Mouse (Mus musculus) CH12.LX (cell line): ENCODE measurements around the gene Gm128. TPM values are rescaled to one million over a fixed set of nuclear protein-coding genes. Genes with fewer than 3 reads are reported as not detected.

Experiments
- DNase-seq: peaks from one replicate; pipeline ENCODE4 v3.0.0-alpha.2; 2013; ENCODE audit errors: extremely low read depth
- H3K27ac ChIP-seq: 2 replicates; pipeline ENCODE4 v1.5.1; 2012; ENCODE audit warnings: low read depth, mild to moderate bottlenecking, control low read depth, moderate library complexity; ENCODE audit not compliant: insufficient read depth
- H3K27me3 ChIP-seq: replicated peaks from 2 replicates; pipeline ENCODE3; 2012; ENCODE audit warnings: inconsistent platforms
- H3K36me3 ChIP-seq, 2 experiments: replicated peaks in 1 of 2; 2 replicates each; pipeline versions ENCODE3 to v1.6.1; 2012; ENCODE audit warnings: inconsistent platforms in 1 of 2, low read length in 1 of 2, mild to moderate bottlenecking in 1 of 2, mixed read lengths in 1 of 2, moderate library complexity in 1 of 2; ENCODE audit not compliant: control insufficient read depth in 1 of 2, insufficient read depth in 1 of 2
- H3K4me1 ChIP-seq, 2 experiments: 2 replicates each; pipeline ENCODE4 v1.6.1; 2012; ENCODE audit warnings: inconsistent platforms in 1 of 2, moderate library complexity in 1 of 2; ENCODE audit not compliant: insufficient read depth in 2 of 2, control insufficient read depth in 1 of 2
- H3K4me2 ChIP-seq: 2 replicates; pipeline ENCODE4 v1.6.1; 2012; ENCODE audit warnings: low read depth, mild to moderate bottlenecking, control low read depth; ENCODE audit not compliant: poor library complexity, insufficient read depth, severe bottlenecking
- H3K4me3 ChIP-seq, 3 experiments: fragments of 150-350 bp in 1 of 3; sonication (generic) in 1 of 3; replicated peaks in 1 of 3; 2 replicates each; pipeline versions ENCODE3 to v1.5.1; 2011 to 2012; ENCODE audit warnings: low read depth in 2 of 3, low read length in 2 of 3, mild to moderate bottlenecking in 2 of 3, moderate library complexity in 2 of 3, control low read depth in 1 of 3, improper control_type of control experiment in 1 of 3, inconsistent platforms in 1 of 3, mixed read lengths in 1 of 3; ENCODE audit not compliant: poor library complexity in 1 of 3
- H3K79me2 ChIP-seq: replicated peaks from 2 replicates; pipeline ENCODE4 v1.6.1; 2012; ENCODE audit warnings: mild to moderate bottlenecking, moderate library complexity; ENCODE audit not compliant: control insufficient read depth, poor library complexity, insufficient read depth, severe bottlenecking; ENCODE audit errors: extremely low read depth
- H3K9ac ChIP-seq: 2 replicates; pipeline ENCODE4 v1.6.1; 2012; ENCODE audit warnings: low read depth, mild to moderate bottlenecking, control low read depth, moderate library complexity; ENCODE audit not compliant: insufficient read depth
- H3K9me3 ChIP-seq: replicated peaks from 2 replicates; pipeline ENCODE3; 2012; ENCODE audit warnings: low read length, inconsistent platforms, mixed read lengths
- BHLHE40 ChIP-seq: IDR thresholded peaks from 2 replicates; pipeline ENCODE4 v1.6.1; 2011; ENCODE audit warnings: mild to moderate bottlenecking, low read depth, low read length, improper control_type of control experiment
- CHD1 ChIP-seq: IDR thresholded peaks from 2 replicates; pipeline ENCODE4 v1.6.1; 2012; ENCODE audit warnings: low read depth, low read length, improper control_type of control experiment, inconsistent platforms
- CHD2 ChIP-seq: IDR thresholded peaks from 2 replicates; pipeline ENCODE4 v1.6.1; 2011; ENCODE audit warnings: low read length, improper control_type of control experiment
- E2F4 ChIP-seq: IDR thresholded peaks from 2 replicates; pipeline ENCODE4 v1.6.1; 2011; ENCODE audit warnings: low read depth, low read length, improper control_type of control experiment; ENCODE audit not compliant: insufficient replicate concordance
- ETS1 ChIP-seq: conservative IDR thresholded peaks from 2 replicates; pipeline ENCODE4 v1.6.1; 2012; ENCODE audit warnings: low read depth, mild to moderate bottlenecking, inconsistent platforms, low read length, improper control_type of control experiment, moderate library complexity
- GABPA ChIP-seq: IDR thresholded peaks from 2 replicates; pipeline ENCODE4 v1.6.1; 2012; ENCODE audit warnings: low read depth, low read length, improper control_type of control experiment, inconsistent platforms; ENCODE audit not compliant: insufficient replicate concordance
- HCFC1 ChIP-seq: IDR thresholded peaks from 2 replicates; pipeline ENCODE4 v1.6.1; 2012; ENCODE audit warnings: low read depth, mild to moderate bottlenecking, inconsistent platforms, low read length, improper control_type of control experiment
- JUN ChIP-seq: IDR thresholded peaks from 2 replicates; pipeline ENCODE4 v1.6.1; 2011; ENCODE audit warnings: low read depth, mild to moderate bottlenecking, low read length, improper control_type of control experiment, moderate library complexity; ENCODE audit not compliant: insufficient read depth
- JUND ChIP-seq: conservative IDR thresholded peaks from 2 replicates; pipeline ENCODE4 v1.6.1; 2011; ENCODE audit warnings: low read depth, low read length, improper control_type of control experiment
- MAX ChIP-seq: IDR thresholded peaks from 2 replicates; pipeline ENCODE4 v1.6.1; 2011; ENCODE audit warnings: low read length, improper control_type of control experiment
- MAZ ChIP-seq: IDR thresholded peaks from 2 replicates; pipeline ENCODE4 v1.6.1; 2012; ENCODE audit warnings: low read depth, mild to moderate bottlenecking, inconsistent platforms, low read length, improper control_type of control experiment, moderate library complexity
- MEF2A ChIP-seq: IDR thresholded peaks from 2 replicates; pipeline ENCODE4 v1.6.1; 2014; ENCODE audit warnings: low read depth, mild to moderate bottlenecking, inconsistent platforms, low read length, improper control_type of control experiment, borderline replicate concordance
- MXI1 ChIP-seq: IDR thresholded peaks from 2 replicates; pipeline ENCODE4 v1.6.1; 2011; ENCODE audit warnings: mild to moderate bottlenecking, low read depth, low read length, improper control_type of control experiment
- MYC ChIP-seq: IDR thresholded peaks from 2 replicates; pipeline ENCODE4 v1.6.1; 2011; ENCODE audit warnings: low read depth, mild to moderate bottlenecking, improper control_type of control experiment, low read length
- NRF1 ChIP-seq: IDR thresholded peaks from 2 replicates; pipeline ENCODE4 v1.6.1; 2014; ENCODE audit warnings: low read depth, mild to moderate bottlenecking, inconsistent platforms, low read length, improper control_type of control experiment, moderate library complexity
- PAX5 ChIP-seq: IDR thresholded peaks from 2 replicates; pipeline ENCODE4 v1.6.1; 2012; ENCODE audit warnings: low read length, inconsistent platforms, mixed read lengths
- RCOR1 ChIP-seq: conservative IDR thresholded peaks from 2 replicates; pipeline ENCODE4 v1.6.1; 2012; ENCODE audit warnings: low read depth, mild to moderate bottlenecking, inconsistent platforms, low read length, improper control_type of control experiment
- SMC3 ChIP-seq: IDR thresholded peaks from 2 replicates; pipeline ENCODE4 v1.6.1; 2011; ENCODE audit warnings: low read depth, low read length, improper control_type of control experiment
- TBP ChIP-seq: conservative IDR thresholded peaks from 2 replicates; pipeline ENCODE4 v1.6.1; 2011; ENCODE audit warnings: low read depth, low read length, improper control_type of control experiment
- TCF12 ChIP-seq: IDR thresholded peaks from 2 replicates; pipeline ENCODE4 v1.6.1; 2014; ENCODE audit warnings: low read depth, mild to moderate bottlenecking, inconsistent platforms, low read length, improper control_type of control experiment
- UBTF ChIP-seq: IDR thresholded peaks from 2 replicates; pipeline ENCODE4 v1.6.1; 2012; ENCODE audit warnings: low read depth, mild to moderate bottlenecking, inconsistent platforms, low read length, improper control_type of control experiment, moderate library complexity
- USF1 ChIP-seq: IDR thresholded peaks from 2 replicates; pipeline ENCODE4 v1.6.1; 2014; ENCODE audit warnings: low read depth, mild to moderate bottlenecking, inconsistent platforms, low read length, improper control_type of control experiment
- USF2 ChIP-seq: conservative IDR thresholded peaks from 2 replicates; pipeline ENCODE4 v1.6.1; 2011; ENCODE audit warnings: low read depth, low read length, improper control_type of control experiment
- ZKSCAN1 ChIP-seq: IDR thresholded peaks from 2 replicates; pipeline ENCODE4 v1.6.1; 2012; ENCODE audit warnings: low read depth, inconsistent platforms, low read length, improper control_type of control experiment, borderline replicate concordance
- ZMIZ1 ChIP-seq: IDR thresholded peaks from 2 replicates; pipeline ENCODE4 v1.6.1; 2012; ENCODE audit warnings: low read depth, mild to moderate bottlenecking, inconsistent platforms, low read length, improper control_type of control experiment
- dilution Hi-C: fragments of 300-500 bp; cut with MboI; formaldehyde crosslinking; loops from 2 replicates; pipeline ENCODE4 v1.14.3; 2020; ENCODE audit warnings: low sequenced_read_pairs; ENCODE audit not compliant: extremely low pct_unique_long_range_greater_than_20kb, extremely low pct_ligation_motif_present
- in situ Hi-C: fragments of 300-500 bp; cut with MboI; formaldehyde crosslinking; loops from 3 replicates; pipeline ENCODE4 v1.14.3; 2019; ENCODE audit warnings: low sequenced_read_pairs, low pct_ligation_motif_present, low pct_unique_long_range_greater_than_20kb, mixed read lengths
- polyA plus RNA-seq: library from polyadenylated mRNA; unstranded; fragments of >175 nt; gene quantifications from 2 replicates; pipeline ENCODE4 v1.2.1, GENCODE M21; 2012; ENCODE audit warnings: low read depth; ENCODE audit not compliant: insufficient read length
- total RNA-seq, 2 experiments: library from RNA; depleted of rRNA; stranded (reverse); fragments of 300-350 nt in 1 of 2; fragments of >200 nt in 1 of 2; gene quantifications; 2 replicates each; pipeline ENCODE4 v1.2.3; 2012 to 2014

The Gm128 gene
- total RNA-seq (2012; rRNA removed), result not detected in 2 replicates
- not detected in 2 replicates for total RNA-seq (2014; rRNA removed)
- polyA plus RNA-seq, result not detected in 2 replicates

- H3K79me2 ChIP-seq, result no peaks in the 10 kb centered on the region
- no peak within 1 kb of the TSS for H3K27ac ChIP-seq
- H3K4me1 ChIP-seq, result no peaks in the 10 kb centered on the region
- dilution Hi-C loops, result no loop called here
- no peaks in the 10 kb centered on the region for H3K27me3 ChIP-seq
- no peak within 1 kb of the TSS for H3K4me2 ChIP-seq
- DNase-seq, result no peak
- no peak for TF ChIP-seq NRF1
- TF ChIP-seq MXI1, result no peak
- no peak for TF ChIP-seq UBTF
- no peak for TF ChIP-seq MYC
- no peak for TF ChIP-seq JUN
- no peak for TF ChIP-seq E2F4
- TF ChIP-seq ZKSCAN1, result no peak
- TF ChIP-seq ETS1, result no peak
- TF ChIP-seq GABPA, result no peak
- TF ChIP-seq MAX, result no peak
- no peak for TF ChIP-seq JUND
- TF ChIP-seq MAZ, result no peak
- no peak for TF ChIP-seq MEF2A
- no peak for TF ChIP-seq RCOR1
- TF ChIP-seq CHD2, result no peak
- no peak for TF ChIP-seq PAX5
- TF ChIP-seq BHLHE40, result no peak
- TF ChIP-seq CHD1, result no peak
- H3K9ac ChIP-seq, result no peak within 1 kb of the TSS
- in situ Hi-C loops, result no loop called here
- H3K9me3 ChIP-seq, result no peaks in the 10 kb centered on the region
- H3K36me3 ChIP-seq, result peaks cover 11 to 36% of the 10 kb centered on the region in 2 experiments
- no peak within 1 kb of the TSS for H3K4me3 ChIP-seq
Measured at GRCm38 (mm10) chr3:95241498-95241897, at the start of gene Gm128. TSS of gene Gm128 (minus strand) at chr3:95241598.

- TF ChIP-seq USF2, result no peak
- TF ChIP-seq USF1, result no peak
- no peak for TF ChIP-seq SMC3
- TF ChIP-seq JUN, result no peak
- TF ChIP-seq PAX5, result no peak
- TF ChIP-seq TBP, result no peak
- TF ChIP-seq JUND, result no peak
- TF ChIP-seq TCF12, result no peak
- TF ChIP-seq ZMIZ1, result no peak
- no peak for TF ChIP-seq GABPA
- no peak for TF ChIP-seq HCFC1
- no peak for TF ChIP-seq RCOR1
- no peak for TF ChIP-seq CHD1
- TF ChIP-seq ETS1, result no peak
- TF ChIP-seq MAX, result no peak
- TF ChIP-seq, all 38 proteins: peak for 0
- in situ Hi-C loops, result no loop called here
Measured at GRCm38 (mm10) chr3:95291041-95291440, 49.6 kb upstream of the Gm128 start.

More at GRCm38 (mm10) chr3:95291041-95291440, 49.6 kb upstream of the Gm128 start:
- no peak for DNase-seq
- dilution Hi-C loops, result no loop called here
- no peak overlapping the region for H3K4me3 ChIP-seq
- no peaks in the 10 kb centered on the region for H3K9me3 ChIP-seq
- peaks cover 0 to 19% of the 10 kb centered on the region in 2 experiments; a peak in 3 of 4 replicates for H3K4me1 ChIP-seq
- no peaks in the 10 kb centered on the region for H3K79me2 ChIP-seq
- no peak overlapping the region for H3K27ac ChIP-seq
- no peaks in the 10 kb centered on the region for H3K27me3 ChIP-seq
- peaks cover 25 to 50% of the 10 kb centered on the region in 2 experiments for H3K36me3 ChIP-seq
- no peak overlapping the region for H3K4me2 ChIP-seq
- no peak overlapping the region for H3K9ac ChIP-seq
